Mouse (Mus musculus): ENCODE data around the gene Opcml.

Opcml gene

DNA sequence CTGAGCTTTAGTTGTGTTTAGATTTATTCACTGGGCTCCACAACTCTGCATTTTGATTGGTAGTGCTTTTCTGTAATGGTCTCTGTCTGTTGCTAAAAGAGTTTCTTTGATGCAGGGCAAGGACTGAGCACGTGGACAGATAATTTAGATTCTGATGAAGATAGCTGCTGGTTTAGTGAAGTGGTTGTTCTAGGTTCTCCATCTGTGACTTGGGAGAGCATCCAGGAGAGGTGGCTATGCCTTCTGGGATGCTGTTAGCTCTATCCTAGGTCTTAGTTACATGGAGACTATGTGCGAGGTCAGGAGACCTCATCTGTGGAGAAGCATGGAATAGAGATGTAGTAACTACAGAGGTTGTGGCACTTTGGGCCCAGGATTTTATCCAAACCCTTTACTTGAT, 472.3 kb downstream of the Opcml start:
- 37% methylated on average over 2 of the region's 2 CpGs for WGBS

DNA sequence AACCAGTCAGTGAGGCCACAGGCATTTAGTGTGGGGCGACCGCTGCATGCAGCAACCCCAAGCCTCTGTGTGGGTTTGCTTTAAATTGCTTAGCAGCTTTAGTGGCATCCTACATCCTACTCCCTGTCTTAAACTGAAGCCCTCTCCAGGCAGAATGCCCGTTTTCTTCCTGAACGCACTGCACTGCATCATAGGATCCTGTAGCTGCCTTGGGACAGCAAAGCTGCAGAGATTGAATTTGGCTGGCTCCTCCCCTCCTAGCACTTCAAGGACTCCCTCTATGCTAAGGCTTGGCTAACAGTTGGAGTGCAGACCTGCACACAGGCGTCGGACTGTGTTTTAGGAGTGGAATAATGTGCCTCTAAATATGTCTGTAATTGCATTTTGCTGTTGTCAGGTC, 474.2 kb downstream of the Opcml start:
- 37% methylated on average over 6 of the region's 6 CpGs for WGBS

DNA sequence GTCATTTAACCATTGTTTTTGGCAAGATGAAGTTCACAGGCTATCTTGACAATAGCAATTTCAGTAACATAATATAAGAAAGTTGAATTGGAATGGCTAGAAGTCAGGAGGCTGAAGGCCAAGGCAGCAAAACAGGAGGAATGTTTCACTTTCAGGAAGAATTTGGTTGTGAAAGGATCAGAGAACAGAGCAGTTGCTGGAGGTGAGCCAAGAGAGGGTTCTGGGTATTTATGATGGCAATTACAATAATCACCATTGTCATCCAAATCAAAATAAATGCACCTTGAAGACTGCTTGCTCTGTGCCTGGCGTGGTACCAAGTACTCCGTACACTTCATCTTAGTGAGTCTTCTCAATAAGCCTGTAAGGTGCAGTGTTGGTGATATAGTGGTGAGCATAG, 483.2 kb downstream of the Opcml start:
- 79% methylated on average over 2 of the region's 2 CpGs for WGBS

DNA sequence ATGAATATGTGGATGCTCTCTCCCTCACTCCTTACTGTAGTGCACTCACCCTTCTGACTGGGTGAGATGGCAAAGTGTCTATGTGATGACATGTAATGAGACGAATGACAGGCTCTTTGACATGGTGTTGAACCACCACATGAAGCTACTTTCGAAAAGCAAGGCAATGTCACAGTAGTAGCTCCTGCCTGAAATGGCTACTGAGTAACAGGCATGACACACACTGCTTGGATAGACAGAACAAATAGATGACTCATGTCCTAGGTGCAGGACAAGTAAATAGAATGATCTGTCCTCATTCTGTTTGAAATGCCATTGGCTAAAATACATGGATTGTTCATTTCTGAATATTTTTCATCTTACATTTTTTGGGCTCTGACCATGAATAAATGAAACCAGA, 488.0 kb downstream of the Opcml start:
- WGBS: 70% methylated on average over 2 of the region's 2 CpGs

DNA sequence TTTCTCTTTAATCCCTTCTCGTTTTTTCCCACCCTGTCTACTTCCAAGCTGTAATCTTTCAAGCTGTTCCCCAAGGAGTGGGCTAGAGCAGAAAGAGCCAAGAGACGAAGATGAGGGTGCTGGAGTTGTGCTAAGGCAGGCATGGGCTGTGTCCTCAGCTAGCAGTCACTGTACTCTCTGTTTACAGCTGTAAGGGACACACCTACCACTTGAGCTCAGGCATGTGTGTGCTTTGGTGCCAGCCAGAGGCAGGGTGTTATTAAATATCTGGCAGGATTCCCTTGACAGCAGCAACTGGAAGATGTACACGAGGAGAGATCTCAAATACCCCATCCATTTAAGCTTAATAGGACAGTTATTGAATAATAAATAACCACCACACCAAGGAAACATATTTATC, 490.4 kb downstream of the Opcml start:
- WGBS: 27% methylated on average over 3 of the region's 3 CpGs

DNA sequence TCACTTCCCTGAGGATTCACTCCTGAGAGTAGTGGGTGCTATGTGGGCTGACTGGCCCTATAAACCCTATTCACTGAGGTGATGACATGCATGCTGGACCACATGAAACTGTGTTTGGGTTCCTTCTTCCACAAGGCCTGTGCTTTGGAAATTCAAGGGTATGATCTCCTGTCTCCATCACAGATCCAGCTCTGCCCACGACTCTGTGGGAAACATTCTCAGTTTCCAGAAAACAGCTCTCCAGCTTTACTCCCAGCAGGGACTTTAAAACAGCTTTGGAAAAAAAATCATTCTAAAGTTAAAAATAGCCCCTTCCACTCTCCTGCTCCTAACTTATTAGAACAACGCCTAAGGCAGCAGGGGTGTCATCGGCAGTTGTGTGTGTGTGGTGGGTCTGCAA, 491.0 kb downstream of the Opcml start:
- WGBS: 35% methylated on average over 3 of the region's 3 CpGs

DNA sequence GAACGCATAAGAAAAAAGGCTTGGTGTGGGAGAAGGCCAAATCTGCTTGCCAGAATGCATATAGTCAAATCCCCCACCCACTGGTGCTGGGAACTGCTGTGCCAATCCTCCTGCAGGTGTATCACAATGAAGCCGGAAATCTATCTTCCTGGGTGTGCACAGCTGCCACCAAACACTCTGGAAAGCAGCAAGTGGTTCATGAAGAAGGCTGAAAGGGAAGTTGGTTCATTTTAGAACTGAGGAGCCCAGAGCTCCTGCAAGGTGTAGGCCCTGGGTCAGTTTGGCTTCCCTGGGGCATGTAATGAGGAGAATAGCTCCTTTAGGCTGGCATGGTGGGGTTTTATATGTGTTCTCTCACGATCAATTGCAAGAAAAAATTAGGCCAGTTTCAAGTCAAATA, 494.4 kb downstream of the Opcml start:
- 56% methylated on average over 3 of the region's 3 CpGs for WGBS

DNA sequence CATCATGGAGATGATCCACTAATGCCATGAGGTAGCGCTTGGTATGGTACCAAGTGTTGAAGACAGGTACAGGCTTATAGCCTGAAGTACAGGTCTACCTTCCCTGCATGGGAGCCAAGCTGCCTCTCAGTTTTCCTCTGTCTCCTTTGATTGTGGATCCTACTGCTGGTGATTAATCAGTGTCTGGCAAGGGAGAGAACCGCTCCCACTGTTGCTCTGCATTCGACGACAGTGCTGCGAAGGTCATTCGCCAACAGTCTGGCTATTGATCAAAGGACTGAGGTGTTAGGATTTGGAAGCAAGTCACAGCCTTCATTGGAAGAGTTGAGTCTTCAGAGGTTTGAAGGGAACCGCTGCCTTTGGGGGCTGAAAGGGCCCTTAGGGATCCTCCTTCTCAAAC, 495.8 kb downstream of the Opcml start:
- 86% methylated on average over 7 of the region's 7 CpGs for WGBS

DNA sequence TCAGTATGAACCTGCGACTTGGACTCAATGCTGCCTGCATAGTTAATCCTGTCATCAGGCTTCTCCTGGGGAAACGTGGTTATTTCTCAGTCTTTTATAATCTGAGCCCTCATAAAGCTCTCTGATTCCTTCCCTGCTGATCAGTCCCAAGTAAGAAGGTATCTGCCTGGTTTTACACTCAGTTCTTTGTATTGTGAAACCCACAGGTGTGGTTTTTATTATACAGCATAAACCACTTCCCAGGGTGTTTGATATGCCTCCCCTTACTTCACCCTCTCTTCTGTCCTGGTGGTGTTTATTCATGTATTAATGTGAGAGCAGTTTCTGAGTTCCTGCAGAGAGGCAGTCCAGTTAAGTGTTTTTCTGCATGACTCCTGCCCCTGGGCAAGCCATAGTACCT, 496.9 kb downstream of the Opcml start:
- 66% methylated on average over 2 of the region's 2 CpGs for WGBS

DNA sequence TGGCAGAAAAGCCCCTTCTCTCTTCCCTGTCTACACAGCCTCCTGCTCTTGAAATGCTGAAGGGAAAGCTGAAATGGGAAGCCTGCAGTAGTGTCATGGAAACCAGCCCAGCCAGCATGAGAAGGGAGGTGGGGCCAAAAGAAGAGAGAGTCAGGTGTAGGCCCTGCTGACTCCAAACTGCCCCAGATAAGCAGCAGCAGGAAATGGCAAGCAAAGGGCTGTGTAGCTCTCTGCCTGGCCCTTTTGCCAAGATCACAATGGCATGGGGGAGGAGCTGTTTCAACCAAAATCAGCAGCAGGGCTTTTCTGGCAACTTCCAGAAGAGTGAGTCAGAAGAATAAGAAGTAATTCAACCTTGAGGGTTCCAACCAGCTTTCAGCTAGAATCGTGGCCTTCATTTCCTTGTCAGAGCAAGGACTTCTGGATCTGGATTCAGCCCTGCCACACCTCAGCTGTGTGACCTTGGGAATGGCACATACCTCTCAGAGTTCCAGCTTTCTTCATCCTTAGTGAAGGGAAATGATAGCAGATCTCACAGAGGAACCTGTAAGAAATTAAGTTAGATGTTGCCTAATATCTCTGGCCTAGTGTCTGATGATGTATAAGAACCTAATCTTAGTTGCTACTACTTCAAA, 499.2 kb downstream of the Opcml start:
- 15% methylated on average over 1 of the region's 1 CpGs for WGBS

DNA sequence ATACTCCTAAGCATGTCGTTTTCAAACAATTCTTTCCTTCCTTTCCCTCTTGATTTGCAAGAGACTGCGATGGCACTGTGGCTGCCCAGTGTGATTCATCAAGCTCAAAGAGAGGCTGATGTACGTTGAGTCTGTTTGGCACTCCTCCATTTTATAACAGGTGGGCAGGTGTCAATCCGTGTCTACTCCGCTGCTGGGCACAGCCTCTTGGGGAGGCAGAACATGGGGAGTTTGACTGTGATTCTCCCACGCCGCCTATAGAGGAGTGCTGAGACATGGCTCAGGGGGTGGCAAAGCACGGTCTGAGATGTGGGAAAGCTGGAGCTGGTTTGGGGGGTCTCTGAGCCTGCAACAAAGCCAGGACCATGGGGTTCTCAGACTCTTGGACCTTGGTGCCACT, 513.1 kb downstream of the Opcml start:
- WGBS: 62% methylated on average over 8 of the region's 8 CpGs

DNA sequence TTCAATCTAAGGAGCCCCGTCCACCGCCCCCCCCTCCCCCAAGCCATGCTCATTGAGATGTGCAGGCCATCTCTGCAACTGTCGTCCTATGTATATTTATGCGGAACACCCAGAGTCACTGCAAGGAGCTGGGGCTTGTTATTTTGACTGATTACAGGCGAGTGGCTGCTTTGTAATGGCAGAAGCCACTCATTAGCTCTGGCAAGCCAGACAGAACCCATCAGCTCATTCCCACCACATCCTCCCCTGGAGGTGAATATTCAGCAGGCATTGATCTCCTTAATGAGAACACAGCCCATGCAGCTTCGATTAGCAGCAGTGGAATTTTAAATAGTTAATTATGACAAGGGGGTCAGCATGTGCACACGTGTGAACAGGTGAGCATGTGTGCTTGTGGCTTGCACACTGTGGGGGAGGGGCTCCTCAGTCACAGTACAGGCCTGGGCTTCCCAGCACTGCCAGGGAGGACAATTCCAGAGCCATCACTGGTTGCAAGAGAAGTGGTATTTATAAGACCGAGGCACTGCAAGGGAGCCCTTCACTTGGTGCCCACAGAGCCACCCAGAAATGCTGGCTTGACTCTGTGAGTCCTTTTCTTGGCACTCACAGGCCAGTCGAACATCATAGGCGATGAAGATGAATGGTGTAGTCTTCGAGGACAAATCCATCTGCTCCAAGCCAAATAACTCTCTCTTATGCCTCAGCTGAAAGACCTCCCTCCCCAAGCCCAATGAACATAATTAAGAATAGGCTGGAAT, 516.0 kb downstream of the Opcml start:
- WGBS: 59% methylated on average over 11 of the region's 11 CpGs

DNA sequence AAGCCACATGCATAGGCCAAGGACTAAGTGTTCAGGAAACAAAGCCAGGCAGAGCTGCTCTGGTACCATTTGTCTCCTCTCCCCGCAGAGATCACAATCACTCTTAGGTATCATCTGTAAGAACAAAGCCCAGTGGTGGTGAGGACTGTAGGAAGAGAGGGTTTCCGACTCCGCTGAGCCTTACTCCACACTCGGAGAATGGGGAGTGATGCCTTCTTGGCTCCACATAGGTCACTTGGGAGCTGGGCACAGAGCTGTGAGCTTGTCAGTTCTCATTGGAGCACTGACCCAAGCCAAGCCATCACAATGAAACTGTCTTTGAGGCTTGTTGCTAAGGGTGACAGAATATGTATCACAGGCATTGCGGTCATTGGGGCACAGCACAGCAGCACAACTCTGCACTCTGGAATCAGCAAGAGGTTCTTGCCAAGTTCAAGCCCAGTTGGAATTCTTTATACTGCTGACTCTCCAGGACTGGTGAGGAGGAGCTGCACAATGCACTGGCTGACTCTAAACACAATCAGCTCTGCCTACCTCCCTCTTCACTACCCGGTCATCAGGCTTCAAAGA, 517.0 kb downstream of the Opcml start:
- WGBS: 78% methylated on average over 6 of the region's 6 CpGs

DNA sequence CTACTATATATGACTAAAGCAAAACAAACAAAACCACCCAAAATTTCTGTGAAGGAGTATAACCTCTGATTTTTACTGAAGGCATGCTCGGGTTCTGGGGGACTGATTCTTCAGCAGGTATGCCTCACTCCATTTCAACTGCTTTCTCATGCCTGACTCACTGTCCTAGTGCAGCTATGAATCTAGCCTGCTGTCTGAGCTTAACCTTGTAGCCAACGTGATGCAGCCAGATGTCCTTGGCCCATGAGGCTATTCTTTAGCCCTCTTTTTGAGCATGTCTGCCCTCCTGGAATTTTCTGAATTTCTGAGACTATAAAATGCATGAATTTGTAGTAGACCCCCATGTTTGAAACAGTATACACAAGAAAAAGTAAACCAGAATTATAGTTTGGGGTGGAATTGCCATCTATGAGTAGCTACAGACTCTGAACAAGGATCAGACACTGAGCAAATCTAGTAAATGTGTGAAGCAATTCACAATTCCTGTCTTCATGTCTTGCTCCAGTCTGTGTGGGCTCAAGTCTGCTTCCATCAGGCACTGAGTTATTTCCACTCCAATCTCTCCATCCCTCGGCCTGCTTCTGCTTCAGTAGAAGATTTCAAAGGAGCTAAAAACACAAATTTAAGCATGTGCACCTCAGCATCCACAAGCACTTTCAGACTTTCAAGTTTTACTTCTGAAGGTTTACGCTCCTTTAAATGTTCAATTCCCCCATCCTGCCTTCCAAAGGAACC, 528.6 kb downstream of the Opcml start:
- 57% methylated on average over 4 of the region's 4 CpGs for WGBS

DNA sequence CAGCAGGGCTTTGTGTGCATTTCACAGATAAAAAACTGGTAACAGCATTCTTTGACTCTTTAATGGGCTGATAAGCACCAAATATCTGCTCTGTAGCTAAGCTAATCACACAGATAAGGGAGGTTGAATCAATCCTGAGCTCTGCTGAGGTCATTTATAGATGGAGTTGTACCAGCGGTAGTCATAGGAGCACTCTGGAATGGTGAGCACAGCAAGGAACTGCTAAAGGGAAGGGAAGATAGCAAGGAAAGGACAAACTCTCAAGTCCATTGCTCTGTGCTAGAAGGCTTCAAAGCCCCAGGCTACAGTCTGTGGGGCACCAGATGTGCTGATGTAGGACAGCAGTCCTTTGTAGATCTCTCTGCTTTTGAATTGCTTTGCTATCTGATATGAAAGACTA, 529.2 kb downstream of the Opcml start:
- 67% methylated on average over 1 of the region's 1 CpGs for WGBS

DNA sequence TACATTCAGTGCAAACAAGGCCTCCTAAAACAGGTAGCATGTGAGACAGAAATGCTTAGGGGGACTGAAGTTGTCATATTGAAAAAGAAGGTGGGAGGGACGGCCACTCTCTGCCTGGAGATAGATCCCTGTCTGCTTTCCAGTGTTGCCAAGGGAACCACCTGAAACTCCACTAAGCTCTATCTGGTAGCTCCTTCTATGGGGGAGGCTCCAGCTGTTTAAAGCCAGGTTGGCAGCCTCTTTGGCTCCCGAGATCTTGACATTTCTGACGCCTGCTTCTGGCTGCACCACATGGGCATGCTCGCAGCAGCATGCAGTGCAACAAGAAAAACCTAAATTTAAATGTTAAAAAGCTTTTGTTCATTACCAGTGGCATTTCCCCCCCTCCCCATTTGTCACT, 537.4 kb downstream of the Opcml start:
- 40% methylated on average over 4 of the region's 4 CpGs for WGBS

DNA sequence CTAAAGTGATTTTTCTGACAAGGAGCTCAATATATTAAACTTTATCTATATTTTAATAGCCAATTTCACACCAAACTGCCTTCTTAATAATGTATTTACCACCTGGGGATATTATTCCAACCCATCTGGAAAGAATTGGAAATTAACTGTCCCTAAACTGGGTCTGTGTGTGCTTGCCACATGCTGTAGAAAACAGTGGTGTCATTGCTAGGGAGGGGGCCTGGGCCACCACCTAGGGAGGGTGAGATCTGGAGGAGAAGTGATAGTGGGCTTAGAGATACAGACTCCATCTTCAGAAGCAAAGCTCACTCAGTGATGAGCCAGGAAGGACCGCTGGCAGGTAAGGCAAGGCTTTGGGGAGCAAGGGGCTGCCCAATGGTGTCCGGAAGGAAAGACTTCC, 537.9 kb downstream of the Opcml start:
- 86% methylated on average over 2 of the region's 2 CpGs for WGBS

DNA sequence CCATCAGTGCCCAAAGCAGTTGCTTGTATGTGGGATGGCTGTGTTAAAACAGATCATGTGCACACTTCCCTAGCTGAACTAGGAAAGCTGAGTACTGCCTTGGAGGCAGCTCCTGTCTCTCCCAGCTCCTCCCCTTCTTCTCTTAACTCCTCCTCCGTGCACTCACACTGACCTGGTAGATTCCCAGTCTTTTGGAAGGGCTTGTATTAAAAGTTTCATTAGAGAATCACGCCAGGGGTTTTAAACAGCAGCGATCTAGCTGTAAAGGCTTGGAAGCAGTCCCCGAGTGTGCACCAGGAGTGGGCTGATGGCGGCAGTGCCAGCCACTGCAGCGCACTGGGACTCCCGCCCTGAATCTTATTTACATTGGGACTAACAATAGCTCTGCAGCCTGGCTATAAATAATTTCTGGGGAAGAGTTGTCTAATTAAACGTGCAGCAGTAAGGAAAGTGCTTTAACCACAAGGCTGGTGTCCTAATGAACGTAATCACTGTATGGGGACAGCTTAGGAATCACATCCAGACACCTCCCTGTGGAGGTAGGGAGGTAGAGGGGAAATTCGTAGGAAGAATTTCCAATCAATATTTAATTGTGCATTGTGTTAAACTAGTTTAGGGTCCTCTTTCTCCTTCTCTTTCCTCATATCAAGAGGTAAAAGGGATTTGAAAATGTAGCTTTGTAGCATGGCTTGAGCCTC, 546.1 kb downstream of the Opcml start:
- 11% methylated on average over 10 of the region's 10 CpGs for WGBS

DNA sequence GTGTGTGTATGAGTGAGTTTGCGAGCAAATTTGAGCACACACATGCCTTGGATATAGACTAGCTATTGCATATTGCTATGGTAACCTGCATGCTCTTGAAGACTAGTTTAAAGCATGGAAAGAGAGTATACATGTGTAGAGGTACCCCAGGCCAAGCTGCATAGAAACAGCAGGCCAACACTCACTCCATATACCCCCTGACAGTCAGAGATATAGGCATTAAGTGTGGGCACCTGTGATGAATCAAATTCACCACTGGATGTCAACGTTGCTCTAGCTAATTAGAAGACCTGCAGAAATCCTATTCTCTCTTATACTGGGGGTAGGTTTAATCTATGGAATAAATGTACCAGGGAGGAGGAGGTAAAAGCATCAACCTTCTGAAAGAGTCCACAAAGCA, 547.3 kb downstream of the Opcml start:
- 43% methylated on average over 2 of the region's 2 CpGs for WGBS

DNA sequence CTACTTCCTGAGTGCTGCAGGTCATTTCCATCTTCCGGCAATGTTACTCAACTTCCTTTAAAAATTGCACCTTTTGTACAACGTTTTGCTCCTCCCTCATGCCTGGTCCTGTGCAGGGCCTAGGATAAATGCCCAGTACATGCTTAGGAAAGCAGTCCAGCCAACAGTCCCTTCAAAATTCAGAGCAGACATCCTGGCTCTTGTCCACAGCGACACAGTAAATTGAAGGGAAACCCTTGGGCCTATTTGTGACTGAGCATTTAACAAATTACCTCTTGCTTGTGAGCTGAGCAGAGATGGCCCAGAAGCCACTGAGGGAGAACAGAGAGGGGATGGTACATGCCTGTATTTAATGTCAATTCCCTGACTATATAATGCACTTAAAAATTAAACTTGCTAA, 567.4 kb downstream of the Opcml start:
- 63% methylated on average over 3 of the region's 3 CpGs for WGBS

DNA sequence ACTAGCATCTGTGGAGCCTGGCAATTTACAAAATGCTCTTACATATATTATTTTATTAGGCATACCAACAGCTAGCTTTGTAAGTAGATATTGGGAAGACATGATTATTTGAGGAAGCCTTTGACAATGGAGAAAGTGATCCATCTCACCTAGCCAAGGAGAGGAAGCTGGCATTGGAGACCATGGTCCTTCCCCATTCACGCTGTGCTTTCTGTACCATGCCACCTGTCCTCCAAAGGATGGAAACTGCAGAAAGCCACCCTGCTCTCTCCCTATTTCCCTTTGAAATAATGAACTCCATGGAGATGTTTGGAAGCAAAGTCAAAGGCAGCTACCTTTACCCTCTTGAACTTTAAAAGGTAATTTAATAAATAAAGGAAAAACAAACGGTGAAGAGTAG, 570.1 kb downstream of the Opcml start:
- WGBS: 94% methylated on average over 2 of the region's 2 CpGs

All from cerebral cortex, adult 2 months (tissue).